Mouse (Mus musculus): ENCODE results near the gene Sh3gl1.

DNA sequence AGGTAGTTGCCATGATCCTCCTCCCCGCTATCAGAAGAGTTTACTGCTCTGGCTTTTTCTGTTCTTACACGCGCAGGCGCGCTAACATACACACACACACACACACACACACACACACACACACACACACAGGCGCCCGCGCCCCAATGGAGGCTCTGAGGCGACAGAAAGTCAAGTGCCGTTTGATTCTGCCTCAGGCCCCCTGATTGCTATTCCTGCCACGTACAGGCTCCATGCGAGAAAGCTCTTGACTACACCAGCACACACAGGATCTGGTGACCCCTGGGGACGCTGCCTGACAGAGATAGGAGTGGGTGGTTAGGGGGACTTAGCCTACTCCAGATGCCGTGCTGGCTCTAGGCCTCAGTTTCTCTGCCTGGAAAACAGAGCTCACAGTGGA is 66.9 kb downstream of the Sh3gl1 start:
- no peak for TF ChIP-seq EP300 (IDR thresholded peaks at IDR 0.05)
- no peak for TF ChIP-seq CTCF (IDR thresholded peaks at IDR 0.05)

Measured in lung, postnatal 0 days (tissue).